Mouse (Mus musculus) spleen, postnatal 4 days (tissue): ENCODE measurements at regions not wholly inside any gene's neighbourhood (a gene's known extent, or its start where the extent isn't known, plus 50 kb on each side); places are given as distances from the start of the nearest gene placed in this dataset.

Source experiments
- DNase-seq, 2 experiments: peaks; one replicate each; pipeline ENCODE4 v3.0.0; 2022; ENCODE audit warnings: low spot score in 2 of 2

DNA sequence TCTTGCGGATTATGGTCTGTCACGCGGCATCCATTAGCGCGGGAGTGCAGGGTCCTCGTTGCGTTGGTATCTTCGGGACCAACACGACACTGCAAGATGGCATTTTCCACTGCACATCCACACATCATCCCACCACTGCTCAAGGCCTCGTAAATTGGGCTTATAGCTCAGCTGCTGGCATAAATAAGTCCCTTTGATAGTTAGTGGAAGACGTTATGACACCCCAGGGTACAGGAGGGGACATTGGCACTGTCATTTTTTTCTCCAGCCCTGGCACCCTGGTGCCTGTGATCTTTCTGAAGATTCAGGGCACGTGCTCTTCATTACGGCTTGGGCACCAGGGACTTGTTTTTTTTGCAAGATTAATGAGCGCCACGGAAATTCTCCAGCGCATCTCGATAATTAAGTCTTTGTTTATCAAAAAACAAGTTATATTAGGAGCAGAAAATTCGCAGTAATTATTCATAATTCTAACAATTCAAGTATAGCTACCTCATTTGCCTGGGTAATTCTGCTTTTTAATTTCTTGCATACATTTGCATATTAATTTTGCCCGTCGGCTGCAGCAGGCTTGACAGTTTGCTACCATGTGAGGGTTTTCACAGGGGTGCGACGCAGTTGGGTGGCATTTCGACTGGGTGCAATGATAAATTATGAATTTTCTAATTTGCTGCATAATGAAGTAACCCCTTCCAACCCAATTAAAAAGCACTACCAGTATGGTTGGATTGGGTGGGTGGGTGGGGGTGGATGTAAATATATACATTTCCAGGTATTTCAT, 119.1 kb downstream of the Vrk1 start:
- no peak for DNase-seq

- DNase-seq = no peak
These were observed 120.1 kb downstream of the Vrk1 start for GRCm38 (mm10) chr12:106130071-106130676.

DNA sequence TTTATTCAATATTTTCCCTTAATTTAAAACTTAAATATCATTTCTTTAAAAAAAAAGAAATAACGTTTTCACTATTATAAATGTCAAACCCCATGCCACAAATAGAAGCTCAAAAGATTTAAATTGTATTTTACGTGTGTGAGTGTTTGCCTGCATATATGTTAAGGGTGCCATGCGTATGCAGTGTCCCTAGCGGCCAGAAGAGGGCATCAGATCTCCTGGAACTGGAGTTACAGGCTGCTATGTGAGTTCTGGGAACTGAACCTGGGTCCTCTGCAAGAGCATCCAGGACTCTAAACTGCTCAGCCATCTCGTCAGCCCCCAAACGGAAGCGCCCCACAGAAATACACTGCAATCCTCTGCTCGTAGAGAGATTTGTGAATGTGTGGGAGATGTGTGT, 122.7 kb downstream of the Vrk1 start:
- DNase-seq = no peak

GRCm38 (mm10) chr12:106138466-106138865, 128.4 kb downstream of the Vrk1 start:
- DNase-seq = no peak

GRCm38 (mm10) chr12:106139491-106139890, 129.5 kb downstream of the Vrk1 start:
- no peak for DNase-seq

- DNase-seq = no peak
These were observed 129.9 kb downstream of the Vrk1 start for GRCm38 (mm10) chr12:106139927-106140326.

GRCm38 (mm10) chr12:106140671-106141070, 130.6 kb downstream of the Vrk1 start:
- no peak for DNase-seq

DNA sequence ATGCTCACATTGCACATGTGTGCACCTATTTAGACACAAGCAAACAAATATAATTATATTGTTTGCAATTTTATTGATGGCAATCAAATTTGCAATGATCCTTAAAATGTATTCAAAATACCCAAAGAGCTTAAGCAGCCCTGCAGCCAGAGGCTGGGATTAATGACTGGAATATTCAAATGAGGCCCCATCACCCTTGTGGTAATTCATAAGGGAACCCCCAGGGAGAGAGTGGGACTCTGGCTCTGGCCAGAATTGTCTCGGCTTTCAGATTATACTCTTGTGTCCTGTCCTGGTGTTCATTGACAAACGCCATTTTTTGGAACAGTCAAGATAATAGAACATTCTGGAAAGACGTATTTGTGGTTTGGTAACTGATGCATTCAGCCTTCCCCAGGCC, 133.5 kb downstream of the Vrk1 start:
- DNase-seq = no peak

GRCm38 (mm10) chr12:106156837-106157236, 146.8 kb downstream of the Vrk1 start:
- no peak for DNase-seq

GRCm38 (mm10) chr12:106157827-106158226, 147.8 kb downstream of the Vrk1 start:
- no peak for DNase-seq

- no peak for DNase-seq
These were observed 148.6 kb downstream of the Vrk1 start for GRCm38 (mm10) chr12:106158620-106159019.

DNA sequence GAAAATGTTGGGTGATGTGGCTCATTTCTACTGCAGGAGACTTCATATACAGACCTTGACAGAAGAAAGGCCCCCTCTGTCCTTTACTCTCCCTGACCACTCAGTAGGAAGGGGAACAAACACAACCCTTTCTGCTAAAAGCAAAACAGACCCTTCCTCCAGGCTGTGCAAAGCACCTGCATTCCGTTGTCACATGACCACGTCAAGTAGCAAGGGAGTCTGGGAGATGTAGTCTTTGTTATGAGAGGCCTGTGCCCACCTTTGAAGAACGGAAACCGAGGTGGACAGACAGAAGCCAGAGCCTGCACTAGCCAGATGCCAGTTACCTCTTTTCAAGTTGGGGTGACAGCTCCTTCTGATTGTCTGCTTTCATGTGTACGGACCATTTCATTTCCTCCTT, 161.3 kb downstream of the Vrk1 start:
- no peak for DNase-seq

- DNase-seq = no peak
These were observed 163.2 kb downstream of the Vrk1 start for GRCm38 (mm10) chr12:106173211-106173610.

- no peak for DNase-seq
These were observed 164.3 kb downstream of the Vrk1 start for GRCm38 (mm10) chr12:106174070-106174980.

DNA sequence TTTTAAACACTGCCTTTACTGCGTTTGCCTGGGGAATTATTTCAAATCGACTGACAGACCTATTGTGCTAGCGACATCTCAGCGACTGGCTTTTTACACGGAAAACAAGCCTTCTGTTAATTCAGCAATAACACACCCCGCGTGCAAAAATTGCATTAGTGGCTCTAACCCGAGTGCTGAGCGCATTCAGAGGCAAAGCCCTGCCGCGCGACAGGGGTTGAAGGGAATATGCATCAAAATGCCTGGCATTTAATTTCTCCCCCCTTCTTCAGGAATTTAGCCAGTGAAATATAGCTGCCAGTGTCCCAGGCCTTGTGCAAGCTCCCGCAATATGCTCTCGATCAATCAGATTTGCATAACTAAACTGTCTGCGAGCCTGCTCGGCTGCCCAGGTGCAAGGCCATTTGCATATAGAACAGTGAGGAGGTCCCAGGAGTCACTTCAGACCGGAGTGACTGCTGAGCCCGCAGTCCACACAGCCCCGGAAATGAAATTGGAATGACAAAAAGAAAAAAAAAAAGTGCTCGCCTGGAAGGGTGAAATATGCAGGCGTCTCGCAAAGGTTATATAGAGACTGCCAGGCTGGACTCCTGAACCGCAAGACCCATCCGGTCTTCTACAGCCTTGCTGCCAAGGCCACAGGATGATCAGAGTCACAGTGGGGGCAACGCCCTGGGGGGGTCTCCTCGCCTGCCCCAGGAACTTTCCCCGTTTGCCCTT, 165.1 kb downstream of the Vrk1 start:
- DNase-seq = no peak

DNA sequence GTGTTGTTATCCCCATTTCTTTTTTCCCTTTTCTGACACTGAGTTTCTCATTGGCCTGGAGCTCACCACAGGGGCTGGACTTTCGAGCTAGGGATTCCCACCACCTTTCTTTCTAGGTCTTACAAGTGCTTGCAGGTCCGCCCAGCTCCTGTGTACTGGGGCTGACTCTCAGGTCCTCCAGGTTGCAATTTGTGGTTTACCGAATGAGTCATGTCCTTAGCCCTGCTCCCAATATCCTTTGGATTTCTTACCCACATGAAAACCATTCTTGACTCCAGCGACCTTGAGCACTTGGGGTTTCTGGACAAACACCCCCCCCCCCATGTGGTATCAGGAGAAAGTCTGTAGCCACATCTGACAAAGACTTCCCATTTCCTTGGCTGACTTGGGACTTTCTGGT, 167.3 kb downstream of the Vrk1 start:
- DNase-seq = no peak

DNA sequence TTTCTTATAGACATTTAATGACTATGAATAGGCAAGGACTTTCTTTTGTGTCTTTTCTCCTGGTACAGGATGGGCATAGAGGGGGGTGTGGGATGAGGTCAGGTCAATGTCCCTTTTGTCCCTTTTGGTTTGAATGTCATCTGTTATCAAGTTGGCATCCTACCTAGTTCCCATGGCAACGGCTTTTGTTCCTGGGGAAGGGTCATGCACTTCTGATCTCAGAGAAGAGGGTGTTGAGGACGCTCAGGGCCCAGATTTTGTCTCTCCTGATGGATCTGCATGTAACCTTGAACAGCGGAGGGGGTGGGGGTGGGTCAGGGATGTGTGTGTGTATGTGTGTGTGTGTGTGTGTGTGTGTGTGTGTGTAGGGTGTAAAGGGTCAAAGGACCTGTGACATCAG, 167.8 kb downstream of the Vrk1 start:
- DNase-seq = no peak

- no peak for DNase-seq
These were observed 168.7 kb downstream of the Vrk1 start for GRCm38 (mm10) chr12:106178688-106179205.

GRCm38 (mm10) chr12:106182923-106183322, 172.9 kb downstream of the Vrk1 start:
- no peak for DNase-seq

GRCm38 (mm10) chr12:106183973-106184372, 173.9 kb downstream of the Vrk1 start:
- DNase-seq = no peak

- no peak for DNase-seq
These were observed 175.5 kb downstream of the Vrk1 start for GRCm38 (mm10) chr12:106185398-106186077.
